21 mouse cellular contexts compared by ENCODE assay signal in the genomic region with DNA sequence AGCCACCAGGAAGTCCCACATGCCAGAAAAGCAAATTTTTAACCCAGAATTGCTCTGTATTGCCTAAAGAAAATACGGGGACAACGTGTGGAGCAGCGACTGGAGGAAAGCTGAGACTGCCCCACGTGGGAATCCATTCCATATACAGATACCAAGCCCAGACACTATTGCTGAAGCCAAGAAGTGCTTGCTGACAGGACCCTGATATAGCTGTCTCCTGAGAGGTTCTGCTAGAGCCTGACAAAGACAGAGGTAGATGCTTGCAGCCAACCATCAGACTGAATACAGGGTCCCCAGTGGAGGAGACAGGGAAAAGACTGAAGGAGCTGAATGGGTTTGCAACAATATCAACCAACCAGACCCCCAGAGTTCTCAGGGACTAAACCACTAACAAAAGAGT.
DNase-seq lines count a peak whose midpoint lies in the region; ATAC-seq and TF ChIP-seq lines count a peak whose summit lies in the region.
"Had no signal": no experiment of that assay in that cellular context is flagged by ENCODE, and none has a peak within 500 bp of the region (broad histone marks: within the 10 kb centered on the region; RNA-seq: fewer than 3 reads in every experiment).

No protein-coding gene starts in this region.

- peak overlapping the region; percentile 37; the same call in 1 of the 2 replicates for H3K4me2 ChIP-seq in heart, embryonic 12.5 days
- H3K4me2 ChIP-seq: embryonic facial prominence, embryonic 13.5 days; embryonic facial prominence, embryonic 15.5 days; forebrain, embryonic 12.5 days had no signal

- no peak overlapping the region for H3K4me3 ChIP-seq in heart, embryonic 10.5 days
- no peak overlapping the region for H3K4me3 ChIP-seq in heart, adult 2 months
- no peak overlapping the region for H3K4me3 ChIP-seq in heart, embryonic 12.5 days
- H3K4me3 ChIP-seq: embryonic facial prominence, embryonic 13.5 days; embryonic facial prominence, embryonic 15.5 days; erythroblast, embryonic 14.5 days; forebrain, embryonic 10.5 days; forebrain, embryonic 12.5 days had no signal

- WGBS in heart, embryonic 10.5 days, result 43% methylated on average over 4 of the region's 4 CpGs
- 45% methylated on average over 4 of the region's 4 CpGs for WGBS in heart, adult 2 months
- 31% methylated on average over 4 of the region's 4 CpGs for WGBS in heart, embryonic 12.5 days

- ATAC-seq in heart, embryonic 12.5 days (ENCODE audit: insufficient number of reproducible peaks, low FRiP score), result peak; percentile 45; the same call in 1 of the 2 replicates
- ATAC-seq: forebrain, embryonic 14.5 days; forebrain, embryonic 16.5 days had no signal

- peaks cover 16% of the 10 kb centered on the region for H3K4me1 ChIP-seq in heart, embryonic 10.5 days
- H3K4me1 ChIP-seq in heart, adult 2 months (ENCODE audit: control insufficient read depth, insufficient read depth, low read length), result no peaks in the 10 kb centered on the region
- H3K4me1 ChIP-seq in heart, embryonic 12.5 days (replicated peaks), result peaks cover 17% of the 10 kb centered on the region
- H3K4me1 ChIP-seq: embryonic facial prominence, embryonic 13.5 days; embryonic facial prominence, embryonic 15.5 days had no signal

- no peaks in the 10 kb centered on the region for H3K9me3 ChIP-seq in heart, embryonic 10.5 days
- H3K9me3 ChIP-seq in heart, embryonic 12.5 days (replicated peaks), result no peaks in the 10 kb centered on the region
- H3K9me3 ChIP-seq: embryonic facial prominence, embryonic 13.5 days; embryonic facial prominence, embryonic 15.5 days; forebrain, embryonic 10.5 days; forebrain, embryonic 12.5 days had no signal

- peak overlapping the region; percentile 69; the same call in 1 of the 2 replicates for H3K27ac ChIP-seq in heart, embryonic 10.5 days
- no peak overlapping the region for H3K27ac ChIP-seq in heart, adult 2 months
- H3K27ac ChIP-seq in heart, embryonic 12.5 days (ENCODE audit: poor library complexity, severe bottlenecking), result peak overlapping the region; percentile 47
- H3K27ac ChIP-seq: embryonic facial prominence, embryonic 13.5 days; embryonic facial prominence, embryonic 15.5 days; forebrain, embryonic 10.5 days; forebrain, embryonic 12.5 days had no signal

- H3K27me3 ChIP-seq in heart, embryonic 10.5 days (ENCODE audit: insufficient read depth, poor library complexity, severe bottlenecking), result no peaks in the 10 kb centered on the region
- no peaks in the 10 kb centered on the region for H3K27me3 ChIP-seq in heart, adult 2 months (ENCODE audit: control insufficient read depth, insufficient read depth, low read length)
- H3K27me3 ChIP-seq in heart, embryonic 12.5 days (replicated peaks), result no peaks in the 10 kb centered on the region
- H3K27me3 ChIP-seq: embryonic facial prominence, embryonic 13.5 days; embryonic facial prominence, embryonic 15.5 days; forebrain, embryonic 12.5 days had no signal

- TF ChIP-seq CTCF in heart, adult 2 months (IDR thresholded peaks at IDR 0.05), result no peak

- no peak for TF ChIP-seq POLR2A in heart, adult 2 months (IDR thresholded peaks at IDR 0.05; ENCODE audit: insufficient read depth, low read depth, low read length)

- no peaks in the 10 kb centered on the region for H3K36me3 ChIP-seq in heart, embryonic 10.5 days
- no peaks in the 10 kb centered on the region for H3K36me3 ChIP-seq in heart, adult 2 months (ENCODE audit: control insufficient read depth, insufficient read depth, low read length)
- H3K36me3 ChIP-seq in heart, embryonic 12.5 days, result no peaks in the 10 kb centered on the region
- H3K36me3 ChIP-seq: embryonic facial prominence, embryonic 13.5 days; embryonic facial prominence, embryonic 15.5 days; forebrain, embryonic 10.5 days; forebrain, embryonic 12.5 days had no signal

- H3K79me2 ChIP-seq in heart, adult 2 months (replicated peaks; ENCODE audit: control insufficient read depth, insufficient read depth, low read length), result no peaks in the 10 kb centered on the region

- TF ChIP-seq EP300 in heart, adult 2 months (IDR thresholded peaks at IDR 0.05; ENCODE audit: insufficient read depth, low read depth, low read length), result no peak

- peak; percentile 77 for DNase-seq in heart, embryonic 10.5 days (ENCODE audit: low spot score)
- DNase-seq in heart, adult 2 months, result no peak
- DNase-seq in heart, adult 9 months (ENCODE audit: low spot score in 2 of 2), result no peak
- DNase-seq: adrenal gland, adult 2 months; adrenal gland, postnatal 10 days; adrenal gland, postnatal 25 days; cerebellum, adult 11 months; cerebellum, adult 18-20 months; cerebellum, adult 8-10 months; cerebellum, adult 9-11 months; cerebellum, postnatal 14 days; cerebellum, postnatal 36 days; embryo, embryonic 11 days had no signal

- intact Hi-C loops in heart, adult 2 months (cut with DNase I), result no loop called here

- no peak overlapping the region for H3K9ac ChIP-seq in heart, adult 2 months (ENCODE audit: low read depth, low read length)
- no peak overlapping the region for H3K9ac ChIP-seq in heart, embryonic 12.5 days
- H3K9ac ChIP-seq: embryonic facial prominence, embryonic 13.5 days; embryonic facial prominence, embryonic 15.5 days; forebrain, embryonic 12.5 days had no signal
